Mouse (Mus musculus) ES-Bruce4 (cell line): Measurements from ENCODE around the gene Adarb1. TPM values are rescaled to one million over a fixed set of nuclear protein-coding genes. Genes with fewer than 3 reads are reported as not detected.

Source experiments
- H3K27ac ChIP-seq: 2 replicates; pipeline ENCODE4 v1.5.1; 2012; ENCODE audit warnings: low read length, inconsistent platforms; ENCODE audit not compliant: insufficient read depth
- H3K27me3 ChIP-seq: 2 replicates; pipeline ENCODE4 v1.6.1; 2012; ENCODE audit warnings: mild to moderate bottlenecking, low read length, inconsistent platforms; ENCODE audit not compliant: control insufficient read depth, poor library complexity, insufficient read depth, severe bottlenecking
- H3K36me3 ChIP-seq: 2 replicates; pipeline ENCODE4 v1.6.1; 2012; ENCODE audit warnings: inconsistent platforms, mild to moderate bottlenecking, low read length, moderate library complexity; ENCODE audit not compliant: control insufficient read depth, poor library complexity, insufficient read depth, severe bottlenecking
- H3K4me1 ChIP-seq: one replicate; pipeline ENCODE4 v1.8.1; 2011; ENCODE audit warnings: low read length; ENCODE audit not compliant: control insufficient read depth, insufficient read depth
- H3K4me3 ChIP-seq: 2 replicates; pipeline ENCODE4 v1.5.1; 2011; ENCODE audit warnings: low read depth, mild to moderate bottlenecking, low read length
- H3K9ac ChIP-seq: 2 replicates; pipeline ENCODE4 v1.6.1; 2012; ENCODE audit warnings: low read depth, mild to moderate bottlenecking, inconsistent platforms; ENCODE audit not compliant: poor library complexity, severe bottlenecking
- H3K9me3 ChIP-seq: replicated peaks from 2 replicates; pipeline ENCODE4 v1.6.1; 2012; ENCODE audit warnings: mild to moderate bottlenecking, low read length, inconsistent platforms; ENCODE audit not compliant: control insufficient read depth, poor library complexity, insufficient read depth, severe bottlenecking
- CTCF ChIP-seq: IDR thresholded peaks from one replicate; pipeline ENCODE4 v1.8.1; 2011; ENCODE audit warnings: low read depth, low read length
- EP300 ChIP-seq: IDR thresholded peaks from 2 replicates; pipeline ENCODE4 v1.6.1; 2011; ENCODE audit warnings: low read depth, low read length; ENCODE audit not compliant: insufficient read depth
- POLR2A ChIP-seq: IDR thresholded peaks from one replicate; pipeline ENCODE4 v1.8.1; 2011; ENCODE audit warnings: low read length; ENCODE audit not compliant: insufficient read depth
- polyA plus RNA-seq: library from polyadenylated mRNA; stranded (reverse); fragments of >200 nt; gene quantifications from 2 replicates; pipeline ENCODE4 v1.2.4, GENCODE M21; 2011; ENCODE audit warnings: low read depth; ENCODE audit not compliant: missing spikeins, insufficient read depth, insufficient read length

Adarb1 gene
- polyA plus RNA-seq, 1 experiment = 9.7 TPM

DNA sequence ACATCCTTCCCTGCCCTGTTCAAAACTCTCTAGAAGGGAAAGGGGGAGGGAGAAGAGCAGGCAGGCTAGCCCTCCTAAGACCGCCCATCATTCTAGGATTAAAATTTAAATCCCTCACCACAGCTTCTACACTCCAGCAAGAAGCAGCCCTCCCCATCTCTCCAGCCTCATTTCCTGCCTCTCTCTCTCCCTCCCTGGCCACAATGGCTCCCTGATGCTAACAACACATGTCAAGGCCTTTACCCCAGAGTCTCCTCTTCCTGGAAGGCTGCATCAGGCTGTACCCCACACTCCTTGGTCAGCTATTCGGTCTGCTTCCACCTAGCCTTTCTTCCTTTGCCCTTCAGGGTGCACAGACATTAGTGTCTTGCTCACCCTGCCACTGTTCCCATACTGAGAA, 4.3 kb downstream of the Adarb1 start:
- no peak overlapping the region for H3K4me3 ChIP-seq
- no peaks in the 10 kb centered on the region for H3K9me3 ChIP-seq
- no peaks in the 10 kb centered on the region for H3K36me3 ChIP-seq
- no peaks in the 10 kb centered on the region for H3K4me1 ChIP-seq
- H3K27ac ChIP-seq = no peak overlapping the region
- no peak overlapping the region for H3K9ac ChIP-seq
- no peaks in the 10 kb centered on the region for H3K27me3 ChIP-seq
- TF ChIP-seq EP300 (no peak), CTCF (no peak), POLR2A (no peak)

DNA sequence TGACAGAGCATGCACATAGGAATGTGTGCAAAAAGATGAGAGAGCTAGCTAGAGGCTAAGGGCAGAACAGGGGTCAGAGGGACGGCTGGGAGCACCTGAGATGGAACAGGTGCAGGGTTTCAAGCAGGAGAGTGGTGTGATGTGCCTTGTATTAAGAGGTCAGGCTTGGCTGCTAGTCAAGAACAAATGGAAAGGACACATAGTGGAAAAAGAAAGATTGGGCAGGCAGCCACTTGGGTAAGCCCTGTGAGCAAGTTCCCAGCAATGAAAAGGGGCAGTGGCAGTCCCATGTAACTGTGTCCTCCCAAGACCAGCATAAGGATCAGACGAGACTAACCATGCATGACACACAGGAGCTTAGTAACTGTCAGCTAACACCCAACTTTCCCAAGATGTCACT, 8.9 kb downstream of the Adarb1 start:
- no peak overlapping the region for H3K9ac ChIP-seq
- no peak for TF ChIP-seq EP300
- no peak for TF ChIP-seq POLR2A
- TF ChIP-seq CTCF = no peak
- no peaks in the 10 kb centered on the region for H3K36me3 ChIP-seq
- H3K27me3 ChIP-seq = no peaks in the 10 kb centered on the region
- H3K4me1 ChIP-seq = no peaks in the 10 kb centered on the region
- no peak overlapping the region for H3K27ac ChIP-seq
- no peaks in the 10 kb centered on the region for H3K9me3 ChIP-seq
- no peak overlapping the region for H3K4me3 ChIP-seq

DNA sequence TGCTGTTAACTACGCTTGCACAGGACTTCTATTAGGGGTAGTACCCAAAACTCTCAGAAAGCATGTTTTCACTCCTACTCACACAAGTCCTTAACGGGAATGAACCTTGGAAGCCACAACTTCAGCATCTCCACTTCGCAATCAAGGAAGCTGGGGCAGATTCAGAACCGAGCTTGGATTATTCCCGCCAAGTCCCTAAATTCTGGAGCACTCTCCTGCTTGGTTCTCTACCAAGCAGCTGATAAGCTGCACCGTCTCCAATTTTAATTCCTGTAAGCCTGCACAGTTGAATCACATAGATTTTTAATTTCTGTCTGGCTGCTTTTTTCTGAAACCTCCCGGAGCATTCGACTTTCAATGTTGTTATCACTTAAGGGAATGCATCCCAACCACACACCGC, 9.8 kb downstream of the Adarb1 start:
- Histone ChIP-seq H3K9me3 (no peaks in the 10 kb centered on the region), H3K4me3 (no peak overlapping the region), H3K27ac (no peak overlapping the region), H3K27me3 (no peaks in the 10 kb centered on the region), H3K4me1 (no peaks in the 10 kb centered on the region), H3K9ac (no peak overlapping the region), H3K36me3 (no peaks in the 10 kb centered on the region)
- TF ChIP-seq POLR2A (no peak), CTCF (no peak), EP300 (no peak)

GRCm38 (mm10) chr10:77406486-77406885, 11.6 kb downstream of the Adarb1 start:
- TF ChIP-seq CTCF = no peak
- TF ChIP-seq POLR2A = no peak
- TF ChIP-seq EP300 = no peak
- Histone ChIP-seq H3K9me3 (no peaks in the 10 kb centered on the region), H3K4me3 (no peak overlapping the region), H3K36me3 (no peaks in the 10 kb centered on the region), H3K9ac (no peak overlapping the region), H3K27ac (no peak overlapping the region), H3K27me3 (no peaks in the 10 kb centered on the region), H3K4me1 (no peaks in the 10 kb centered on the region)

GRCm38 (mm10) chr10:77402463-77402862, 15.6 kb downstream of the Adarb1 start:
- H3K27ac ChIP-seq = no peak overlapping the region
- H3K36me3 ChIP-seq = no peaks in the 10 kb centered on the region
- H3K9me3 ChIP-seq = no peaks in the 10 kb centered on the region
- TF ChIP-seq CTCF (no peak), POLR2A (no peak), EP300 (no peak)
- H3K4me1 ChIP-seq = no peaks in the 10 kb centered on the region
- H3K27me3 ChIP-seq = no peaks in the 10 kb centered on the region
- no peak overlapping the region for H3K9ac ChIP-seq
- no peak overlapping the region for H3K4me3 ChIP-seq

GRCm38 (mm10) chr10:77401039-77401438, 17.0 kb downstream of the Adarb1 start:
- H3K9ac ChIP-seq = no peak overlapping the region
- TF ChIP-seq EP300 (no peak), POLR2A (no peak), CTCF (no peak)
- no peak overlapping the region for H3K4me3 ChIP-seq

GRCm38 (mm10) chr10:77399938-77400337, 18.1 kb downstream of the Adarb1 start:
- H3K4me3 ChIP-seq = no peak overlapping the region
- no peaks in the 10 kb centered on the region for H3K9me3 ChIP-seq
- H3K27me3 ChIP-seq = no peaks in the 10 kb centered on the region
- no peak overlapping the region for H3K9ac ChIP-seq
- H3K36me3 ChIP-seq = no peaks in the 10 kb centered on the region
- TF ChIP-seq POLR2A (no peak), EP300 (no peak), CTCF (no peak)
- no peak overlapping the region for H3K27ac ChIP-seq
- no peaks in the 10 kb centered on the region for H3K4me1 ChIP-seq

More at GRCm38 (mm10) chr10:77401039-77401438, 17.0 kb downstream of the Adarb1 start:
- no peaks in the 10 kb centered on the region for H3K4me1 ChIP-seq
- H3K9me3 ChIP-seq = no peaks in the 10 kb centered on the region
- no peaks in the 10 kb centered on the region for H3K36me3 ChIP-seq
- no peak overlapping the region for H3K27ac ChIP-seq
- H3K27me3 ChIP-seq = no peaks in the 10 kb centered on the region
